Mouse (Mus musculus) urinary bladder, postnatal 14 days (tissue): ENCODE measurements around the gene Stx12.
A peak's percentile ranks its signal among the peaks of the same experiment; 100 is the strongest.

ENCODE experiments used
- DNase-seq: peaks from one replicate; pipeline ENCODE4 v3.0.0; 2021; ENCODE audit warnings: low spot score

Gene Stx12

GRCm38 (mm10) chr4:132864856-132865255 is 19.5 kb downstream of the Stx12 start:
- DNase-seq = no peak

GRCm38 (mm10) chr4:132863012-132863411 is 21.3 kb downstream of the Stx12 start:
- no peak for DNase-seq

GRCm38 (mm10) chr4:132860880-132861279 is 23.4 kb downstream of the Stx12 start:
- DNase-seq = no peak

- no peak for DNase-seq
Observed at GRCm38 (mm10) chr4:132843705-132844071, 40.6 kb downstream of the Stx12 start.

- DNase-seq = peak; percentile 89
Observed at GRCm38 (mm10) chr4:132842970-132843704, 41.2 kb downstream of the Stx12 start, which contains the start of gene Ppp1r8. Gene Ppp1r8 (minus strand): TSS chr4:132843169.

GRCm38 (mm10) chr4:132842281-132842906 is 41.9 kb downstream of the Stx12 start:
- DNase-seq = peak; percentile 8

GRCm38 (mm10) chr4:132841493-132841892 is 42.8 kb downstream of the Stx12 start:
- no peak for DNase-seq

- peak; percentile 75 for DNase-seq
Observed at GRCm38 (mm10) chr4:132823614-132824366, 60.5 kb downstream of the Stx12 start.

GRCm38 (mm10) chr4:132818442-132818841 is 65.9 kb downstream of the Stx12 start:
- DNase-seq = no peak

GRCm38 (mm10) chr4:132816855-132817254 is 67.5 kb downstream of the Stx12 start:
- no peak for DNase-seq

GRCm38 (mm10) chr4:132816404-132816803 is 67.9 kb downstream of the Stx12 start:
- no peak for DNase-seq

GRCm38 (mm10) chr4:132809621-132810020 is 74.7 kb downstream of the Stx12 start:
- no peak for DNase-seq

- DNase-seq = no peak
Observed at GRCm38 (mm10) chr4:132807771-132808641, 76.3 kb downstream of the Stx12 start.

- DNase-seq = no peak
Observed at GRCm38 (mm10) chr4:132806620-132807191, 77.6 kb downstream of the Stx12 start.

- DNase-seq = no peak
Observed at GRCm38 (mm10) chr4:132805599-132806197, 78.6 kb downstream of the Stx12 start.

GRCm38 (mm10) chr4:132805146-132805545 is 79.2 kb downstream of the Stx12 start:
- no peak for DNase-seq

GRCm38 (mm10) chr4:132804331-132804730 is 80.0 kb downstream of the Stx12 start:
- DNase-seq = no peak

GRCm38 (mm10) chr4:132803876-132804275 is 80.4 kb downstream of the Stx12 start:
- DNase-seq = no peak
